Mouse (Mus musculus) regulatory T cell (primary cell): ENCODE data around the gene Nol12.

ENCODE experiments used
- in situ Hi-C: fragments of 300-600 bp; cut with MboI, MseI; formaldehyde crosslinking; loops from one replicate; pipeline ENCODE4 v1.15.1; 2025; ENCODE audit warnings: high pct_unique_total_duplicates

The Nol12 gene

GRCm38 (mm10) chr15:78990970-78991525, 56.3 kb downstream of the Nol12 start:
- in situ Hi-C loops = no loop called here

- in situ Hi-C loops = no loop called here
Observed at GRCm38 (mm10) chr15:78992235-78992634, 57.5 kb downstream of the Nol12 start.

DNA sequence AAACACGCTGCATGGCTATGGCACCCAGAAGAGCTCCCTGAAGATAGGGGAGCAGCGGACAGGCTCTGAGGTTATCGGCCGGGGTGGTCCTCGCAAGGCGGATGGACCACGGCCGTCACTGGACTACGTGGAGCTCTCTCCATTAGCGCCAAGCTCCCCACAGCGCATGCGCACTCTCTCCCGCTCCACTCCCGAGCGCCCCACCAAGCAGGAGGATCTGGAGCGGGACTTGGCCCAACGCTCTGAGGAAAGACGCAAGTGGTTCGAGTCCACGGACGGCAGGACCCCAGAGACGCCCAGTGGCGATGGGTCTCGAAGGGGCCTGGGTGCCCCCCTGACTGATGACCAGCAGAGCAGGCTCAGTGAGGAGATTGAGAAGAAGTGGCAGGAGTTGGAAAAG, 58.2 kb downstream of the Nol12 start:
- in situ Hi-C loops = no loop called here
